Mouse (Mus musculus) left cerebral cortex, postnatal 10 days (tissue): ENCODE results near the gene B4gat1. TPM values are rescaled to one million over a fixed set of nuclear protein-coding genes. Genes with fewer than 3 reads are reported as not detected.

Experiments
- DNase-seq, 2 experiments: peaks; one replicate each; pipeline ENCODE4 v3.0.0; 2021 to 2022; ENCODE audit warnings: low spot score in 2 of 2, mixed read lengths in 1 of 2; ENCODE audit errors: extremely low spot score in 1 of 2
- intact Hi-C: fragments of 180-260 bp; cut with DNase I; formaldehyde crosslinking; loops from one replicate; pipeline ENCODE4 v1.15.1; 2025
- total RNA-seq, 2 experiments: library from RNA; stranded (reverse); gene quantifications; 2 replicates each; pipeline ENCODE4 v1.2.3; 2021

Gene B4gat1
- 100 to 1,000 TPM; 133 to 136 TPM for total RNA-seq

GRCm38 (mm10) chr19:5038709-5039156, at the start of gene B4gat1, which contains the start of gene AC124502.3:
B4gat1 (plus strand) TSS chr19:5038826.
AC124502.3 (plus strand) TSS chr19:5038891.
- intact Hi-C loops = no loop called here
- peak; percentile 89 to 95 for DNase-seq

GRCm38 (mm10) chr19:4989013-4989412, 49.6 kb upstream of the B4gat1 start:
- intact Hi-C loops = no loop called here
- peak; percentile 59 to 88 for DNase-seq

GRCm38 (mm10) chr19:4989434-4990255, 49.0 kb upstream of the B4gat1 start:
- DNase-seq = peak; percentile 74 to 85
- intact Hi-C loops = no loop called here

GRCm38 (mm10) chr19:4990256-4990625, 48.4 kb upstream of the B4gat1 start, which contains the start of gene Npas4:
Npas4 (minus strand) TSS chr19:4990316.
- intact Hi-C loops = no loop called here
- DNase-seq = peak in 1 of 2 experiments; percentile 47

- peak in 1 of 2 experiments; percentile 63 for DNase-seq
- intact Hi-C loops = no loop called here
Observed at GRCm38 (mm10) chr19:4990716-4991115, 47.9 kb upstream of the B4gat1 start.

- no peak for DNase-seq
- intact Hi-C loops = no loop called here
Observed at GRCm38 (mm10) chr19:4992371-4992770, 46.3 kb upstream of the B4gat1 start.

- intact Hi-C loops = no loop called here
Observed at GRCm38 (mm10) chr19:4992904-4993303, 45.7 kb upstream of the B4gat1 start.

GRCm38 (mm10) chr19:4994043-4994442, 44.6 kb upstream of the B4gat1 start:
- DNase-seq = peak; percentile 75 to 91
- intact Hi-C loops = no loop called here

More at GRCm38 (mm10) chr19:4992904-4993303, 45.7 kb upstream of the B4gat1 start:
- DNase-seq = peak; percentile 80 to 83

GRCm38 (mm10) chr19:4999445-5000140, 39.0 kb upstream of the B4gat1 start:
- DNase-seq = no peak
- intact Hi-C loops = loop anchor here (5.0 kb wide), 1 partner anchor 32 kb away; no protein-coding TSS in a partner anchor

GRCm38 (mm10) chr19:5001666-5002406, 36.8 kb upstream of the B4gat1 start:
- intact Hi-C loops = loop anchor here (1.0 to 5.0 kb wide), 2 partner anchors 21 to 35 kb away; no protein-coding TSS in a partner anchor
- DNase-seq = peak; percentile 91 to 96

GRCm38 (mm10) chr19:5003644-5004043, 35.0 kb upstream of the B4gat1 start:
- peak in 1 of 2 experiments; percentile 11 for DNase-seq
- intact Hi-C loops = loop anchor here (5.0 kb wide), 1 partner anchor 36 kb away; no protein-coding TSS in a partner anchor

- intact Hi-C loops = loop anchor here (5.0 kb wide), 1 partner anchor 38 kb away; no protein-coding TSS in a partner anchor
- DNase-seq = no peak
Observed at GRCm38 (mm10) chr19:5004925-5005324, 33.7 kb upstream of the B4gat1 start.

- intact Hi-C loops = no loop called here
- no peak for DNase-seq
Observed at GRCm38 (mm10) chr19:5013138-5013537, 25.5 kb upstream of the B4gat1 start.

GRCm38 (mm10) chr19:5014961-5015398, 23.6 kb upstream of the B4gat1 start:
- no peak for DNase-seq
- intact Hi-C loops = no loop called here

- intact Hi-C loops = no loop called here
- DNase-seq = peak in 1 of 2 experiments; percentile 63
Observed at GRCm38 (mm10) chr19:5016221-5016742, 22.3 kb upstream of the B4gat1 start.

GRCm38 (mm10) chr19:5016782-5017181, 21.8 kb upstream of the B4gat1 start:
- peak in 1 of 2 experiments; percentile 85 for DNase-seq
- intact Hi-C loops = no loop called here

- intact Hi-C loops = no loop called here
Observed at GRCm38 (mm10) chr19:5017611-5018010, 21.0 kb upstream of the B4gat1 start.

GRCm38 (mm10) chr19:5018191-5018590, 20.4 kb upstream of the B4gat1 start:
- intact Hi-C loops = no loop called here

More at GRCm38 (mm10) chr19:5017611-5018010, 21.0 kb upstream of the B4gat1 start:
- no peak for DNase-seq

More at GRCm38 (mm10) chr19:5018191-5018590, 20.4 kb upstream of the B4gat1 start:
- DNase-seq = no peak
